Mouse (Mus musculus) liver, postnatal 0 days (tissue): ENCODE results near the gene Best2.

Experiments used
- CTCF ChIP-seq: sonication (generic); IDR thresholded peaks from 2 replicates; pipeline ENCODE4 v1.5.1; 2016; ENCODE audit warnings: antibody characterized with exemption, low read depth
- EP300 ChIP-seq: IDR thresholded peaks from 2 replicates; pipeline ENCODE4 v1.6.1; 2016; ENCODE audit warnings: antibody characterized with exemption, low read depth, mild to moderate bottlenecking

DNA sequence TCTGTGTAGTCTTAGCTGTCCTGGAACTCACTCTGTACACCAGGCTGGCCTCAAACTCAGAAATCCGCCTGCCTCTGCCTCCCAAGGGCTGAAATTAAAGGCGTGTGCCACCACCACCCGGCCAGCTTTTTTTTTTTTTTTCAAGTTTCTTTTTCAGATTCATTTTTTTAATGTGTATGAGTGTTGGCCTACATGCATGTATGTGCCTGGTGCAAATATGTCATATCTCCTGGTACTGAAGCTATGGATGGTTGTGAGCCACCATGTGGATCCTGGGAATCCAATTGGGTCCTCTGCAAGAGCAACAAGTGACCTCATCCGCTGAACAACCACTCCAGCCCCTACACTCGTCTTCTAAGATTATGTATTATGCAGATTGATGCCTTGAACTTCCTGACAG lies 26.9 kb downstream of the Best2 start:
- TF ChIP-seq CTCF (no peak), EP300 (no peak)
